Mouse (Mus musculus) mouse embryonic stem cell (cell line): Measurements from ENCODE around the gene Mkks.

Source experiments
- in situ Hi-C, 2 experiments: fragments of 300-500 bp; cut with MboI; formaldehyde crosslinking; loops; 1 replicate in 1 of 2; 3 replicates in 1 of 2; pipeline ENCODE4 v1.14.3; 2019 to 2020; ENCODE audit warnings: low sequenced_read_pairs in 2 of 2, low pct_unique_long_range_greater_than_20kb in 1 of 2, mixed read lengths in 1 of 2; ENCODE audit not compliant: unreplicated experiment in 1 of 2

Mkks gene

DNA sequence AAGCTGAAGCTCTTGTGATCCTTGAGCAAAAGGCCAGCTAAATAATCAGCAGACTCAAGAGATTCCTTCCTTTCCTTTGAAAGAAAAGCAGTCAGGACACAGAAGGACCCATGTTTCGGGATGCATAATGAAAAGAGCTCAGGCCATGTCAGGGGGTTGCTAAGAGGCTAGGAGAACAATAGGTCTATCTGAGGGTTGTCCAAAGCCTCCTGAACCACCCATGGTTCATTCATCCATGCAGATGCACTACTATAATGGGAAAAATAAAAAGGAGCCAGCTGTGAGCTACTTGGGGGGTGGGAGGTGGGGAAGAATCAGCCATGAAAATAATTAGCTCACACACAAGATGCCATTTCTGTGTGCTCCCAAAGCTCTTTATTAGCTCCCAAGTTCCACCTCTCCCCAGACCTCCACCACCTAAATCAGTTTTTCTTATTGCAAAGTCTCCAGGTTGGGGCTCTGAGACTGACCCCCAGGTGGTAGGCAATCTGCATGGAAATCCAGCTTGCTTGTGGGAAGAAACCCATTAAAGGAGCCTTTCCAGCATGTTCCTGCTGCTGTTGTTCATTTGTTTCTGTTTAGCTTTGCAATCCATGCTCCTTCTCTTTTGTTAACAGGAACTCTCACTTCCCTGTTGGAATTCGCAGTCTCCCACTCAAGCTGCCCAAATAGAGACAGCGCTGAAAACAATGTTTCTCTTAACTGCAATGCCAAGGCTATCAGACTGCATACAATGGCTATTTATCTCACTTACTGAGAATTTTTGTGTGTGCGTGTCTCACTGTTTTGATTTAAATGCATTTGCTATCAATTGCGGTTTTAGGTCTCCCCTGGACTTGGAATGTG is 36.4 kb downstream of the Mkks start:
- in situ Hi-C loops, result no loop called here

DNA sequence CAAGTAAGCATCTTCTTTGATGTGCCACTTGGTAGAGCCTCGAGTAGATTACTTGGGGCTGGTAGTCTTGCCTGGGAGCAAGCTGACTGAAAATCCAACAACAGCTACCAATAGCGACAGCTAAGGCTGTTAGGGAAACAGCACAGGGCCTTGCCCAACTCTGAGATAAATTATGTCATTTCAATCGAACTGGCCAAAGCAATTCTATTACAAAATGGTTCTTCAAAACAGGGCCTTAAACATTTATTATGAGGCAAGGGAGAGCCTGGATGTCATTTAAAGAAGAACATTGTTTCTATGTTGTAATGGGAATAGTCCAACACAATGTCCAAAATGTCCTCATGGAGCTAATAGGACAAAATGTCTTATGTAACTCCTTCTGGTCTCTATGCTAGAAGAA is 40.8 kb downstream of the Mkks start:
- in situ Hi-C loops, result no loop called here

DNA sequence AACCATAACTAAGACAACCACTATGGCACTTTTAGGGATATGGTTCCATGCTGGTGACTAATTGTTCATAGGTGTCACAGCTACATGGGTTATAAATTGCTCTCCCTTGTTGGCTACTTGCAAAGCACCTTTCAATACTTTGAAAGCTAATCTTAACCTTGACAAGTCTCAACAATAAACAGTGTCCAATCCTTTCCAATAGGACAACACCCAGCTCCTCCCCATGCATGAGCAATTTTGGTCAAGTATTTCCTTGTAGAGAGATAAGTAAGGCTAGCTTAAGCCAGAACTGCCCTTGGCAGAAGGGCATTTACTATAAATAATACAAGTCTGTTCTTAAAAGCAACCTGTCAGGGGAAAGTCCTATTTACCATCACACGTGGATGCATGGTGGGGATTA is 53.2 kb downstream of the Mkks start:
- in situ Hi-C loops, result no loop called here

GRCm38 (mm10) chr2:136835882-136836281 is 55.3 kb downstream of the Mkks start:
- in situ Hi-C loops, result no loop called here

DNA sequence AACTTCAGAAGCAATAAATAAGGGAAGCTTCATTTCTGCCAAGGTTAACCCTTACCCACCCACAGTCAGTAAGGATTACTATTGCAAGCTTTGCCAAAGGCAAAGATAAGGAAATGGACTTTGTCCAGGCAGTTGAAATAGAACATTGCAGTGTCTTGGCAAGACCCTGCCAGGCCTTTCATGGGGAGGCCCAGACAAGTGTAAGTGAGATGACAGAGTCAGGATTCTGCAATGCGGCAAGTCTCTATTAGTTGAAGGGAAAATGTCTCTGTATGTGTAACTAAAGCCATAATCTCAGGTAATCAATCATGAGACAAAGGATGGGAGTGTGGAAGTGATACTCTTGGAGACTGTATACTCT is 56.5 kb downstream of the Mkks start:
- in situ Hi-C loops, result no loop called here

- in situ Hi-C loops, result no loop called here
These were observed 57.0 kb downstream of the Mkks start for GRCm38 (mm10) chr2:136833976-136834714.

GRCm38 (mm10) chr2:136832936-136833335 is 58.3 kb downstream of the Mkks start:
- in situ Hi-C loops, result no loop called here

DNA sequence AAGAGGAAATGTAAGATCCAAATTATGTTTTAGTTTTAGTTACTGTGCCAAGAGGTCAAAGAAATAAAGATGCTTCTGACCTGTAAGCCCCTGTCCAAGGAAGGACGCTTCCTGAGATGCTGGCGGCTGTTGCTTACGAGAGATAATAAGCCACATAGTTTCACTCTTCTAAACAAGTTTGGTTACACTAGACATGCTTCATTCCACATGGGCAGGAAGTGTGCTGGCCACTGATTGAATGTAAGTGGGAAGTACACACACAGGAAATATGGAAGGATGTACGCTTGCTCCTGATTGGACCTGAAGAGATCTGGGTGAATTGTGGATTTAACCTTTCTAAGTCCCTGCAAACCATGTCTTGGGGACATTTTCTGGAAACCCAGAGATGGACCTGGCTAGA is 63.6 kb downstream of the Mkks start:
- in situ Hi-C loops, result no loop called here
